Mouse (Mus musculus) splenic B cell, adult 2 months (primary cell): ENCODE measurements around the gene Limk1.

Source experiments
- DNase-seq: peaks from one replicate; pipeline ENCODE4 v3.0.0-alpha.2; 2011; ENCODE audit warnings: low read depth, low spot score
- H3K27me3 ChIP-seq: 2 replicates; pipeline ENCODE4 v1.6.1; 2012; ENCODE audit warnings: mild to moderate bottlenecking, low read length, moderate library complexity, mixed read lengths; ENCODE audit not compliant: control insufficient read depth, poor library complexity, insufficient read depth, severe bottlenecking
- H3K36me3 ChIP-seq: 2 replicates; pipeline ENCODE4 v1.6.1; 2012; ENCODE audit warnings: mild to moderate bottlenecking, low read length, moderate library complexity, mixed read lengths; ENCODE audit not compliant: control insufficient read depth, poor library complexity, insufficient read depth, severe bottlenecking

Gene Limk1

GRCm38 (mm10) chr5:134688718-134689284 is 403 bp upstream of the Limk1 start:
- DNase-seq = peak; percentile 100
- Histone ChIP-seq H3K36me3 (no peaks in the 10 kb centered on the region), H3K27me3 (no peaks in the 10 kb centered on the region; the same call in 1 of the 2 replicates)

DNA sequence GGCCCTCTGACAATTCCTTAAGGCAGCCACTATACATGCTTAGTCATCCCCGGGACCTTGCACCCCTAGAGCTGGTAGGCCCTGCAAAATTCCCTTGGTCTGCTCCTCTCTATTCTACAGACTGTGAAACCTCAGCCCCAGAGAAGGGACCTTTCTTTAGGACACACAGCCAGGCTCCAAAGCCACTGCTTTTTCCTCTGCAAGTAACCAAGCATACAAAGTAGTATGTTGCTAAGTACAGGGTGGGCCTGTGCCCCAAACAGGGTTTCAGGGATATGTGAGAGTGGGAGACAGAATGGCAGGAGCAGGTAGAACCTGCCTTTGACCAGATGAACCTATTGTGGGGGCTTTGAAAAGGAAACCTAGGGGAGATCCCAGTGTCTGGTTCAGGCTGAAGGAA is 1.2 kb downstream of the Limk1 start:
- H3K27me3 ChIP-seq = no peaks in the 10 kb centered on the region; the same call in 1 of the 2 replicates
- DNase-seq = no peak
- H3K36me3 ChIP-seq = no peaks in the 10 kb centered on the region

DNA sequence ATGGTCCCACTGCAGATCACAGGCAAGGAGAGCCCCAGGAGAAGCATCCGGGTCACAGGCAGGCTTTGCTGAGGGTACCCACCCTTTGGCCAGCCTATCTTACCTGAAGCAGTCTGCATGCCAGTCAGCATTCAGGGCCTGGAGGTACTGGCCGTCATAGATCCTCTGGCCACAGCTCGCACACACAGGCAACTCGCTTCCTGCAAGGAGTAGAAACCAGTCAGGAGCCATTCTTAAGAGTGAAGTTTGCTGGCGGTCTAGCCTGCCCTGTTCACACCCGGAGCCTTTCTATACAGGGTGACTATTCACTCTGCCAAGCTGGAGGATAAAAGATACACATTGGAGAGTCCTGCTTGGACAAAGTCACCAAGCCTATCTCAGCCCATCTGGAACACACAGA is 1.9 kb downstream of the Limk1 start:
- no peaks in the 10 kb centered on the region for H3K36me3 ChIP-seq
- no peak for DNase-seq
- H3K27me3 ChIP-seq = no peaks in the 10 kb centered on the region; the same call in 1 of the 2 replicates

DNA sequence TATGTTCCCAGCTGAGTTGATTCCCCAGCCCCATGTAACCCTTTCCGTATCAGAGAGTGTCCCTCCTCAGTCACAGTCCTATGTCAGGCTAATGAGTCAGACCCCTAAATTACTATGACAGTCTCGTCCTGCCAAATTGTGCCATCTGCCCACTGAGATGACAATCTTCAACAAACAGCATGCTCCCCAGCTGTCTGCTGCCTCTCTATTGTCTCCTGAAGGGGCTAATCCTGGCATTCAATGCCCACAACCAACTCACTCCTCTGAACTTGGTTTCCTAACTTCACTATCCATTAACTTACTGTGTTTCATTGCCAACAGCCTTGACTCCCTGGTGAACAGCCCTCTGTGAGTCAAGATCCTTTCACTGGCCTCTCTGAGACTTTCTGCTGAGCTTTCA is 4.0 kb downstream of the Limk1 start:
- no peaks in the 10 kb centered on the region; the same call in 1 of the 2 replicates for H3K27me3 ChIP-seq
- no peak for DNase-seq
- H3K36me3 ChIP-seq = no peaks in the 10 kb centered on the region

- no peak for DNase-seq
- no peaks in the 10 kb centered on the region for H3K36me3 ChIP-seq
- H3K27me3 ChIP-seq = no peaks in the 10 kb centered on the region; the same call in 1 of the 2 replicates
Measured at GRCm38 (mm10) chr5:134683813-134684212, 4.6 kb downstream of the Limk1 start.

DNA sequence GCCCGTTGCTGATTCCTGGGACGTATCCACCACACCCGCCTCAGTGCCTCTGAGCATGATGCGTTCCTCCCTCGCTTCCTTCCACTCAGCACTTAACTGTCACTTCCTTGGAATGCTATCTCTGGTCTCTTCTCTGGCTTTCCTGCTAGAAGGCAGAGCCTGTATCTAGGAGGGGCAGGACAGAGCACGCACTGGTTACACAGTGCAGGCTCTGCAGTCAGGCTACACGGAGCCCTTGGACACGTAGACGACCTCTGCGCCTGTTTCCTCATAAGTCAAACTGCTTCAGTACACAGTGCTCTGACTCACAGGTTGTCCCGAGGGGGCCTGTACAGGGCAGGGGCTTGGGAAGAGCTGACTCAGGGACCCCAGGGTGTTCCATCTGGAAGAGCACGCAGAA is 8.2 kb downstream of the Limk1 start:
- Histone ChIP-seq H3K36me3 (no peaks in the 10 kb centered on the region), H3K27me3 (no peaks in the 10 kb centered on the region)
- DNase-seq = no peak

GRCm38 (mm10) chr5:134678827-134679546 is 9.4 kb downstream of the Limk1 start:
- no peaks in the 10 kb centered on the region for H3K27me3 ChIP-seq
- H3K36me3 ChIP-seq = no peaks in the 10 kb centered on the region
- no peak for DNase-seq

DNA sequence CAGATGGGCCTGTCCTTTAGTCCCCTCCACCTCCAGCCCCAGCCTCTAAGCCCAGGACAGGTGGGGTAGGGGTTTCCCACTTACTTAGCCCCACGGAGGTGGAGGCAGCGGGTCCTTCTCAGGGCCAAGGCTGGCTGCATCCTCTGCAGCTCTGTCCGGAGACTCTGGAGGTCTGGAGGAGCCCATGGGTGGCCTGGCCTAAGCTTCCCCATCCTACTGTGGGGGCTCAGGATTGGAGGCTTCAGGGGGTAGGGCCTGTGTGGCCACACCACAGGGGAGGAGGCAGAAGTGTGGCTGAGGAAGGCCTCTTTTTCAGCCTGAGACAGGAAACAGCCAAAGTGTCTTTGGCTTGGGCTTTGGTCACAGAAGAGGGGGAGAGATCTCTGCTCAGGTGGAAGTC is 10.4 kb downstream of the Limk1 start:
- DNase-seq = peak; percentile 50
- no peaks in the 10 kb centered on the region for H3K27me3 ChIP-seq
- no peaks in the 10 kb centered on the region for H3K36me3 ChIP-seq

- Histone ChIP-seq H3K36me3 (no peaks in the 10 kb centered on the region), H3K27me3 (no peaks in the 10 kb centered on the region)
- DNase-seq = no peak
Measured at GRCm38 (mm10) chr5:134677491-134677890, 10.9 kb downstream of the Limk1 start.

DNA sequence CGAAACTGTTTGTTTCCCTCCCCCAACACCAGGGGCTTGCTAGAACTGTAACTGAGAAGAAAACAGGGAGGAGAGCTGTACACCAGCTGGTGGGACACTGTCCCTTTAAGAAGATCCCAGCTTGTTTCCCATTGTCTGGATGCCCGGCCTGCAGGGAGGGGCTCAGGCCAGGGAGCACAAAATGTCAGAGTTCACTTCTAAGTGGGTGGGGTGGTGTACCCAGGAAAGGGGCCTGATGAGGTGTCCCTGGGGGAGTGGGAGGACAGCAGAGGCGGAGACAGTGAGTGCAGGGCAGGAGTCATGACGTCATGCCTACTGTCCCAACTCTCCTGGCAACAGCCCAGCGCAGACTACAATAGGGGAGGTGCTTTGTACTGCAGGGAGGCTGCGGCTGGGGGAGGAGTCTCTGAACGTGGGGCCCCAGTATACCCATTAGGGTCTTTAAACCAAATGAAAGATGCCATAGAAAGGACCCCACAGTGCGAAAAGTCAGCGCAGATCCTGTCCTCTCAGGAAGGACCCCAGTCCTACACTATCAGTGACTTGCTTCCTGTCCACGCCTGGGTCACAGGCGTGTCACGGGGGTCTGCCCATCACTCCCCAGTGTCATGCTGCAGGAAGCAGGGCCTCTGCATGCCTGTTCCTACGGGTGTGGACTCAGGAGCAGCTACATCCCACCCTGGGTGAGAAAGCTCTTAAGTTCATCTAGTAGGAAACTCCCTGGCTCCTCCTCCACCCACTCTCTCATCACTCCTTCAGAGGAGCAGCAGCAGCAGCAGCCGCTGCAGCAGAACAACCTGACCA is 12.2 kb downstream of the Limk1 start:
- peak; percentile 54 for DNase-seq
- H3K36me3 ChIP-seq = no peaks in the 10 kb centered on the region

GRCm38 (mm10) chr5:134674977-134675376 is 13.4 kb downstream of the Limk1 start:
- H3K27me3 ChIP-seq = no peaks in the 10 kb centered on the region
- DNase-seq = no peak
- H3K36me3 ChIP-seq = no peaks in the 10 kb centered on the region

More for the DNA sequence above, 12.2 kb downstream of the Limk1 start:
- H3K27me3 ChIP-seq = no peaks in the 10 kb centered on the region

GRCm38 (mm10) chr5:134672611-134673010 is 15.8 kb downstream of the Limk1 start:
- no peak for DNase-seq
- H3K27me3 ChIP-seq = no peaks in the 10 kb centered on the region
- H3K36me3 ChIP-seq = no peaks in the 10 kb centered on the region

DNA sequence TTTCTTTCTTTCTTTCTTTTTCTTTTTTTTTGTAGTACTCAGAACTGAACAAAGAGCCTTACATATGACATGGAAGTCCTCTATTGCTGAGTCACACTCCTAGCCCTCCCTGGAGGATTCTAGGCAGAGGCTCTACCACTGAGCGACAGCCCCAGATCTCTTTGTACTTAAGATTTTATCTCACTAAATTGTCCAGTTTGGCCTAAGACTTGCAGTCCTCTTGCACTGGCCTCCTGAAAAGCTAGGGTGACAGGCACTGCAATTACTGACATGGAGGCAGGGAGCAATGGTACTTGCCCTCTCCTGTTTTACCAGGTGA is 16.2 kb downstream of the Limk1 start:
- no peaks in the 10 kb centered on the region for H3K27me3 ChIP-seq
- no peak for DNase-seq

GRCm38 (mm10) chr5:134671335-134672197 is 16.8 kb downstream of the Limk1 start:
- no peaks in the 10 kb centered on the region for H3K36me3 ChIP-seq
- no peaks in the 10 kb centered on the region for H3K27me3 ChIP-seq
- DNase-seq = no peak

More for the DNA sequence above, 16.2 kb downstream of the Limk1 start:
- H3K36me3 ChIP-seq = no peaks in the 10 kb centered on the region
